Mouse (Mus musculus) stomach, postnatal 0 days (tissue): Measurements from ENCODE around the gene Draxin.

Experiments
- CTCF ChIP-seq: IDR thresholded peaks from 2 replicates; pipeline ENCODE4 v1.5.1; 2016; ENCODE audit warnings: antibody characterized with exemption, low read depth, mild to moderate bottlenecking, moderate library complexity
- EP300 ChIP-seq: optimal IDR thresholded peaks from 2 replicates; pipeline ENCODE3; 2016; ENCODE audit warnings: antibody characterized with exemption

DNA sequence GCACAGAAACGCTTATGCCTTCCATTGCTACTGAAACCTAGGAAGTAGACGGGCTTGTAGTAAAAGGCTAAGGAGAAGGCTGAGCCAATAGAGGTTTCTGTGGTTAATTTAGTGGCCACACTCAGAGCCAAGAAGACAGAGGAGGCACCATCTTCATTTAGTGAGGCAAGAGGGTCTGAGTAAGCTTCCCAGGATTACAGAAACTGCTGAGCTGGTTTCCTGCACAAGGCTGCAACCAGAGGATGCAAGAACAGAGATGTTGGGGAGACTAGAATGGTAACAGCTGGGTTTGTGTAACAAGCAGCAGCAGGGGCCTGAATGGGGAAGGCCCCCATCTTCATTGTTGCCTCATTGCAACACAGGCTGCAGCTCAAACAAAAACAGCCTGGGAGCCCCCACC lies 1.8 kb downstream of the Draxin start:
- TF ChIP-seq CTCF (no peak), EP300 (no peak)
